Mouse (Mus musculus) bone marrow, adult 2 months (tissue): Measurements from ENCODE around the gene Nbas.
A peak's percentile ranks its signal among the peaks of the same experiment; 100 is the strongest.

Experiments
- CTCF ChIP-seq: fragments of 200-500 bp; IDR thresholded peaks from 2 replicates; pipeline ENCODE4 v1.5.1; 2011; ENCODE audit warnings: low read length, control low read depth; ENCODE audit not compliant: control insufficient read depth, insufficient read depth
- POLR2A ChIP-seq: fragments of 200-500 bp; IDR thresholded peaks from 2 replicates; pipeline ENCODE4 v1.6.1; 2011; ENCODE audit warnings: low read depth, mild to moderate bottlenecking, control low read depth, low read length, borderline replicate concordance; ENCODE audit not compliant: control insufficient read depth

DNA sequence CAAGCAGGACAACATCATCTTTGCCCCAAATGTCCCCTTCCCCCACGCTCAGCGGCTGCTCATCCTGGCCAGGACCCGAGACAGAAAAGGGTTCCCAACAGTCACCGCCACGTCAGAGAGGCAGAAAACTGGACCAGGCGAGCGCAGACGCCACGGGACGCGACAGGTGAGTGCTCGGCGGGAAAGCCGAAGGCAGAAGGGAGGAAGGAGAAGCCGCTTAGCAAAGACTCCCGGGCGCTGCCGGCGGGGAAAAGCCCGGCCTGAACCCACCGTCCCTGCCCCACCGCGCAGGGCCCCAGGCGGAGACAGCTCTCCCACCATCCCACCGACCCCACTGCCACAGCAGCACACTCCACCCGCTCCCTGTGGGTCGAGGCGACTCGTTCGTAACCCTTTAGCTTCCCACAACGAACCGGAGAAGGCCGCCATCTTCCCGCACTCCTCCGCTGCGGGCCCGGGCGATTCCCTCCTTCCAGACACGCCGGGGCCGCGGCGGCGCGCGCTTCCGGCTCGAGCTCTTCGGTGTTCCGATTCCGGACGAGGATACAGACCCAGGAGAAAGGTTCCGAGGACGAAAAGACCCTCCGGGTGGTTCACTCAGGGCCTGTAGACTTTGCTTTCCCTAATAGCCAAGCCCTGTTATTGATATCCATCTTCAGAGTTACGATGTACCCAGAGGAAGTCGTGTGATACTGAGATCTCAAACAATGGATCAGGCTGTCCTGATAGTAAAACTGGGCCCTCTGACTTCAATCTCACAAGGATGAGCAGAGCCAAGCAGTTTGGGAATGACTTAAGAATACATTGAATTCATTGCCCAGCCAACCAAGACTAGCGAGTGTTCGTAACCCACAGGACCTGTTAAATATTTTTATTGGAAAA, 20.0 kb upstream of the Nbas start, which contains the start of gene Ddx1:
- TF ChIP-seq CTCF (no peak), POLR2A (peak; percentile 37; the same call in 1 of the 2 replicates)
